Mouse (Mus musculus) R1 (cell line): ENCODE results near the gene Tbcc.

Source experiments
- DNase-seq: peaks from one replicate; pipeline ENCODE4 v3.0.0-alpha.2; 2018; ENCODE audit warnings: low read depth, low spot score

Tbcc gene

DNA sequence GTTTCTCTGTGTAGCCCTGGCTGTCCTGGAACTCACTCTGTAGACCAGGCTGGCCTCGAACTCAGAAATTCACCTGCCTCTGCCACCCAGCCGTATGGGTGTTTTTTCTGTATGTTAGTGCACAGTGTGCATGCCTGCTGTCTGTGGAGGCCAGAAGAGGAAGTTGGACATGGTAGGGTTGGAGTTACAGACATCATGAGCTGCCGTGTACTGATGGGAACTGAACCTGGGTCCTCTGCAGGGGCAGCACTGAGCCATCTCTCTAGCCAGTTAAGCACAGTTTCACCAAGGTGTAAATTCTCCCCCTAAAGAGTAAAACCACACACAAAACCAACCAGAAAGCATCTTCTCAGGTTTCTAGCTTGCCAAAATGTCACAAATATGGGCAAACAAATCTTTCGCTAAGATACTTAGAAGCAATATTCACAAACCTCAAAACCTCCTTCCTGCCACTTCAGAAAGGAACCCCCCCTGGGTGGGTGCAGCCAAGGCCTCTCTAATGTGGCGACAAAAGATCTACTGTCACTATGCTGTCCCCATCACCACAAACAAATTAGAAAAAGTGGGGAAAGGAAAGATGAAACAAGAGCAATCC is 20.2 kb upstream of the Tbcc start:
- no peak for DNase-seq

DNA sequence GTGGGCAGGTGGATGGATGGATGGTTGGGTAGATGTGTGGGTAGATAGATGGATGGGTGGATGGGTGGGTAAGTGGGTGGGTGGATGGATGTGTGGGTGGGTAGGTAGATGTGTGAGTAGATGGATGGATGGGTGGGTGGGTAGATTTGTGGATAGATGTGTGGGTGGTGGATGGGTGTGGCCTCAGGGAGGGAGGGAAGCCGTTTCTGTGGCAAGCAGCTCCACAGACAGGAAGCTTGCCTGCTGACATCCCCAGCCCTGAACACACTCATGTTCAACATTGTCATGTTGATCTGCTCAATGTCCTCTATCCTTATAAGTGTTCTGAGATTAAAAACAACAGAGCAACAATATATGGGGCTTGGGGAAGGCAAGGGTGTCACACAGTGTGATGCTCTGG is 19.6 kb upstream of the Tbcc start:
- no peak for DNase-seq

DNA sequence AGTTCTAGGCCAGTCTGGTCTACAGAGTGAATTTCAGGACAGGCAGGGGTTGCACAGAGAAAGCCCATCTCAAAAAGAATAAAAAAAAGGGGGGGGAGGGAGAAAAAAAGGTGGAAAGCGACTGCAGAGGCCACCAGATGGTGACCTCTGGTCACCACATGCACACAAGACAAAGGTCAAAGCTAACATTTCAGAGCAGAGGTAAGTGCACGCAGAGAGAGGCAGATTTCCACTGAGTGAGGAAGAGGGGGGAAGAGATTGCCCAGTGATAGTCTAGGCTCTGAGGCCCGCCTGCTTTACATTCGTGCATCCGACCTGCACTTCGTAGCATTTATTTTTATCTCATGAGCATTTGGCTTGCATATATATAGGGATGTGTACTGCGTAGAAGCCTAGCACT is 17.7 kb upstream of the Tbcc start:
- no peak for DNase-seq

DNA sequence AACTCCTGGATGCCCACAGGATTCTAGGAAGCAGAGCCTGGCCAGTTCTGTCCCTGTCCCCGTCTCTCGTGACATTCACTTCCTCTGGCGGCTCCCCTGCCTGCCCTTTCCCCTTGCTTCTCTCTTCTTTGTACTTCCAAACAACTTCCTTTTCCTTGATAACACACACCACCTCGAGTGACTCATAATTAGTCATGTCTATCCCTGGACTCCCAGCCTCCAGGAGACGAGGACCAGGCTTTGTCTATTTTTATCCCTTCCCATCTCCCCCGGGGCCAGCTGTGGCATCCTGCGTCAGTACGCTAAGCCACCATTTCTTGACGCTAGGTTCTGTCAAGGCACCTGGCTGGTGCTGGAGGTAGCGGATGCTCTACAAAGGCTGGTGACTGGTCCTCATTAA is 16.4 kb upstream of the Tbcc start:
- peak; percentile 54 for DNase-seq

DNA sequence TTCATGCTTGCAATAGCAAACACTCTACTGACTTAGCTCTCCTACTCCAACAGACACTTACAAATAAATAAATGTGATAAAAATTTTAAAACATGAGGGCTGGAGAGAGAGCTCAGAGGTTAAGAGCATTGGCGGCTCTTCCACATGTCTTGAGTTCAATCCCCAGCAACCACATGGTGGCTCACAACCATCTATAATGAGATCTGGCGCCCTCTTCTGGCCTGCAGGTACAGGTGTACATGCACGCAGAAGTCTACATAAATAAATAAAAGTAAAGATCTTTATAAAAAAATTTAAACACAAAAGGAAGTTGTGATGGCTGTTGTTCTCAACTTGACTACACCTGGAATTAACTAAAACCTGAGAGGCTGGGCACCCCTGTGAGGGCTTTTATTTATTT is 14.9 kb upstream of the Tbcc start:
- peak; percentile 68 for DNase-seq

DNA sequence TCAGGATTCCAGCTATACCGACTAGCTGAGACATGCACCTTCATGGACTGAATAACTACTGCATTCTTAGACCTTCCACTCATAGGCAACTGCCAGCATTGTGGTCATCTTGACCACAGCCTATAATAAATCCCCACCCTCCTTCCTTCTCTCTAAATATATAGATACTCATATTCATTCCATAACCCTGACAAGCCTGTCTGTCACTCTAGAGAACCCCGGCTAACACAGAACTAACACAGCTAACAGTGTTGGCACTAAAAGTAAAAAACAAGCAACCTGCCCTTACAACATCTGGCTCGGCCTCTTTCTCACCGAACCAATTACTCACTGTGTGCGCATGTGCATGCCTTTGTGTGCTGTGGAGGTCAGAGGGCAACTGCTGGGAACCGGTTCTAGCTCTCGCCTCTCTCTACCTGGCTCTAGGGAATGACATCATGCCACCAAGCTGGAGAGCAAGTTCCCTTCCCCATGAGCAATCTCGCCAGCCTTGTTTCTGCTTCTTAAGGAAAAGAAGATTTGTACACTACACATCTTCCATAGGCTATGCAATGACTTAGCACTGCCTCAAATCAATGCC is 14.0 kb upstream of the Tbcc start:
- DNase-seq, result peak; percentile 74

DNA sequence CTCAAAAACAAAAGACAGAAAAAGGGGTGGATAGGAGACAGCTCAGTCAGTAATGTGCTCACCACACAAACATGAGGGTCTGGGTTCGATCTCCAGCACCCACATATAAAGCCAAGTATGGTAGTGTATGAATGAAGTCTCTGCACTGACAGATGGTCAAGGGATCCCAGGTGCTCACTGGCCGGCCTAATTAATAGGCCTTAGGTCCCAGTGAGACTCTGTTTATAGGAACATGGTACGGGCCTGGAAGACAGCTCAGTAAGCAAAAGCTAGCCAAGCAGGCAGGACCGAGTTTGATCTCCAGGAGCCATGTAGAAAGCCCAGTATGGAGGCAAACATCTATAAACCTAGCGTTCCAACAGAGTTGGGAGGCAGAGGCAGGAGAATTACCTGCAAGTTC is 13.4 kb upstream of the Tbcc start:
- DNase-seq, result no peak

DNA sequence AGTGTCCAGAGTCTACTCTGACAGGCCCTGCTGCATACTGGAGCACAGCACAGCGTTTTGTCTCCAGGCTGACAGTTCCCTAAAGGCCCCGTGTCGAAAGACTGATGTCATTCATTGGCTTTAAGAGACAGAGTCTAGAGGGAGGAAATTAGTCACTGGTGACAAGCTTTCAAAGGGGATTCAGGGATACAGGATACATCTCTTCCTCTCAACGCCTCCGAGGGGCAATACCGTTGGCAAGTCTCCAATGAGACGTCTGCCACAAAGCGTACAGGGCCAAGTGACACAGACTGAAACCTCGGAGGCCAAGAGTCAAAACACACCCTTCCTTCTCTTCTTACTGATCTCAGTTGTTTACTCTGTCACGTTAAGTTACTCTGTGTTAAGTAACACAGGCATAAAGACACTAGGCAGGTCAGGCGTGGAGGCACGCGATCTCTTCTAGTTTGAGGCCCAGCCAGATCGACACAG is 10.6 kb upstream of the Tbcc start:
- no peak for DNase-seq

DNA sequence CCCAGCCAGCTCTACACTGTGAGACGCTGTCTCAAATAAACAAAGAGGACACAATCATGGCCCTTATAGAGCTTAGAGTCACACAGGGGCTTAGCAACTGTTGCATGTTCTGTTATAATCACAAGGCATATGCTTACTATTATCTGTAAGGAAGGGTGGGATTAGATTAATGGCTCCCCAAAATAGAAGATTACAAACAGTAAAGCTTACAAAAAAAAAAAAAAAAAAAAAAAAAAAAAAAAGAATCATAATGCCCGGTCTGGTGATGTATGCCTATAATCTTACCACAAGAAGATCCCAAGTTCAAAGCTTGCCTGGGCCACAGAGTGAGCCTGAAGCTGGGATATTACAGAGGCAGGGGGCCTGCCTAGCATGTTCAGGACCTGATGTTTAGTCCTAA is 10.2 kb upstream of the Tbcc start:
- no peak for DNase-seq

DNA sequence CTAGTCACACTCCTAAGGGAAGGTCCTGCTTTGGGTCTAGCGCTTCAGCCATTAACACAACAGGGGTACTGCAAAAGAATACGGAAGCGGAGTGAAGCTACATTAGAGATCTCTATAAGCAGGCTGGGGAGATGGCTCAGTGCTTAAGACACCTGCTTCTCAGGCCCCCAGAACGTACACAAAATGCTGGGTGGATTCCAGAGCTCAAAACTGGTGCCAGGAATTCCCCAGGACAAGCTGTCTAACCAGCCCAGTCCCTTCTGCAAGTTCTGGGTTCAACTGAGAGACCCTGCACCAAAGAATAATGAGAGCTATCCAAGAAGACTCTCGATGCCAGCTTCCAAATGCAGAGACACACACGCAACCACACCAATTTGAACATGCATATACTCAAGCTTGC is 8.8 kb upstream of the Tbcc start:
- DNase-seq, result no peak

DNA sequence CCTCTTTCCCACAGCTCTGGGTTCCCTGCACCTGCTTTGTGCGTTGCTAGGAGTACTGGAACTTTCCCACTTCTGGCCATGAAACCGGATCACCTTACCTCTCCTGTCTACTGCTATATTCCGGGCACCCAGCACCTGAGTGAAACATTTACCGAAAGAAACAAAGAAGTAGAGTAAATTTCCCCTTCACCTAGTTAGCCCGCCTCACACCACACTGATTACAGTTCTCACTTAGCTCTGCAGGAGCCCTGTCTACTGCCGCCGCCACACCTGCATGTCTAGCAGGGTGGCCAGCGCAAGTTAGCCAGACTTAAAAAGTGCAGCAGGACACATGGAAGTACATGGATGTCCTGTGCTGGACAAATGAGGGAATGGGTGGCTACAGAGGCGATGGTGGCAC is 7.4 kb upstream of the Tbcc start:
- DNase-seq, result no peak

DNA sequence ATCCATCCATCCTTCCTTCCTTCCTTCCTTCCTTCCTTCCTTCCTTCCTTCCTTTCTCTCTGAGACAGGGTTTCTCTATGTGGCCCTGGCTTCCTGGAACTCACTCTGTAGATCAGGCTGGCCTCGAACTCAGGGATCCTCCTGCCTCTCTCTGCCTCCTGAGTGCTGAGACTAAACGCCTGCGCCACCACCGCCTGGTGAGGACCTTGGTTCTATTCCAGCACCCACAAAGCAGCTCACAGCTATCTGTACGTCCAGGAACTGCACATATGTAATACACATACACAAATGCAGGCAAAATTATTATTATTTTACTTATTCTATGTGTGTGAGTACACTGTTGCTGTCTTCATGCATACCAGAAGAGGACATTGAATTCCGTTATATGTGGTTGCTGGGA is 5.7 kb upstream of the Tbcc start:
- DNase-seq, result no peak

DNA sequence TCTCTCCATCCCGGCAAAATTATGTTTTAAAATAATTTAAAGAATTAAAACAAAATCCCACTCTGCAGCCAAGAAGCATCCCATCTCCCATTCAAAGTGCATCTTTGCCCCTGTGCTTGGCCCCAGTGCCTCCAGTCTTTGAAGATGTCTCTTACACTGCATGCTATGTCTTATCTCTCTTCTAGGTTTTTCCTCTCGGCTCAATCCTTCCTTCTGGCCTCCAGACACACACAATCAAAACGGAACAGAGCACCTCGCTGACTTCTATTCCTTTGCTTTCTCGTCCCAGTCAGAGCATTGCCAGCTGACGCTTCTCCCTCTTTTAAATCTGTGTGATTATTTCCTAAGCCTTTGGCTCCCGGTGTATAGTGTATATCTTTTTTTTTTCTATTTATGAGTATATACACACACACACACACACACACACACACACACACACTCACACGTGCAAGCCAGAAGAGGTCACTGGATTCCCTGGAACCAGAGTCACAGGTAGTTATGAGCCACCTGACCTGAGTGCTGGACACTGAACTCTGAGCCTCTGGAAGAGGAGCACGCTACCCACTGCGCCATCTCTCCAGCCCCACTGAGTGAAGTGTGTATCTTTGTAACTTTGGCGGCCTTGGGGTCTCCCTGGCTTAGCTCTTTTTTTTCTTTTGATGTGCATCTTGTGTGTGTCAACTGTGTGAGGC is 5.1 kb upstream of the Tbcc start:
- DNase-seq, result no peak

DNA sequence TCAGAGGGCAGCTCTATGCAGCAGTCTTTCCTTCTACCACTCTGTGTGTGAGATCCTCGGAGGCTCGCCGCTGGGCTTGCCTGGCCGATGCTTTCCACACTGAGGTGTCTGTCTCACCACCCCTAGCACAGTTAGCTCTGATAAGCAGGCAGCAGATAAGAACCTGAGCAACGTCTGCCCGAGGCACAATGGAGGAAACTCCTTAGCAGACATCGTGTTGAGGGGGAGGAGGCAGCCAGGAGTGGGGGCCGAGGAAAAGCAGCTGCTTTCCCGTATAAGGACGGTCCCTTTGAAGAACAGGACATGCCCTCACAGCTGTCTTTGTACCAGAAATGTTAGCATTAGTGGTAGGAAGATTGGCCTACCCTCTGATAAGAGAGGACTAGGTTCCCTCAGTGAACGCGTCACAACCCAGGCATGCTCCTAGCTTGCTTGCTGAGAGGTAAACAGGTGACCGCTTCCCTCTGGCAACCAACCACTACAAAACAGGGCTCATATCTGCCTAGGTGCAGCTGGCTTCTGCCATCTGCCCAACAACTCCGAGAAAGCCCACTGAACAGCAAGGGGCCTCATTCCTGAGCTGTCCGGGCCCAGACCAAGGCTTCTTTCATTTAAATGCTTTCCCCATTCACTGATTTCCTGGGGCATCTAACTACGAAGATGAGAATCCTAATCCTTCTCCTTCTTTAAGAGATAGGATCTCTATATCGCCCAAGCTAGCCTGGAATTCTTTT is 4.4 kb upstream of the Tbcc start:
- peak; percentile 58 for DNase-seq

DNA sequence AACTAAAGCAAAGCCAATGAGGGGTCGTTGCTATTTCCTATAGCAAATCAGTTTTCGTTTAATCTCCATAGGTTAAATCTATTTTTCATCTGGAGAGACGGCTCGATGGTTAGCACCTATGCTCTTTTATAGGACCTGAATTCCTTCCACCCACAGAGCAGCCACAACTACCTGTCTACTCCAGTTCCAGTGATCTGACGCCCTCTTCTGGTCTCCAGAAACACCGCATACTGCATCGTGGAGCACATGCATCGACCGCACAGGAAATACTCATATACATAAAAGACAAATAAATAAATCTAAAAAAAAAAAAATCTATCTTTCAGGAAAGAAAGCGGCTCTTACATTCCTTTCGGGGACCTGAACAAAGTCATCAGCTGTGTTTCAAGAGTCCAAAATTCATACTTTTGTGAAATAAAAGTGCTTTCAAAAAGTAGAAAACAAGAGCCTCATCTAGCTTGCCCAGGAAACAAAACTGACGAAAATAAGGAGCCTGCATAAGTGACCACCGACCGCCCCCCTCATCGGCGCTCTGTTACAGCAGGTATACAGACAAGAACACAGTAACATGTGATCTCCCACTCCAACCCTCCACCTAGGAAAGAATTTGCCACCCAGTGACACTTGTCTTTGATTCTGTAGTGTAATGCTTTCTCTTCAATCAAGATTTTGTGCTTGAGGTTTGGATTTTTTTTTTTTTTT is 1.8 kb upstream of the Tbcc start:
- peak; percentile 86 for DNase-seq

DNA sequence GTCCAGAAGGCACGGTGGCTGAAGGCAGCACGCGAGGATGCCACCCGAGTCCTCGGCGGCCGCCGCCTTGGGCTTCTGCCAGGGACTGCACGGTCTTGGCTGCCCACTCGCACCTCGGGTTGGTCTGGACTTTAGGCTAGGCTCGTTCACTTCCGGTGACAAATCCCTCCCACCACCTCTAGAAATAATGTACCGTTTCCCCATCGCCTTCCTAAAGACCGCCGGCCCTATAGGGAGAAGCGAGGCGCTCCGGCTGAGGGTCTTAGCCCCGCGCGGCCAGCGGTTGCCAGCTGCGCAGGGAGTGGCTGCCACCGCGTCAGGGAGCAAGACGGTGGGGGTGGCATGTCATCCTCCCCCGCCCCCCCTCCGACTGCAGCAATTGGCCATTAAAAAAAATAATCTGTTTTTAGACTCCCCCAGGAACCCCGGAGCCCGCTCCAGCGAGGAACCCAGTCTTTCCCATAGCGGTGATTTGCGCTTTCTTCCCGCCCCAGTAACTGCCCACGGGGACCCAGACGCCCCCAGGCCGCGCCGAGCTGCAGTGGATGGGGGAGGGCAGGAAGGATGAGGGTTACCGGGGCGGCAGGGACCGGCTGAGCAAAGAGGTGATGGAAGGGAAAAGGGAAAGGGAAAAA is 917 bp upstream of the Tbcc start:
- peak; percentile 67 for DNase-seq

DNA sequence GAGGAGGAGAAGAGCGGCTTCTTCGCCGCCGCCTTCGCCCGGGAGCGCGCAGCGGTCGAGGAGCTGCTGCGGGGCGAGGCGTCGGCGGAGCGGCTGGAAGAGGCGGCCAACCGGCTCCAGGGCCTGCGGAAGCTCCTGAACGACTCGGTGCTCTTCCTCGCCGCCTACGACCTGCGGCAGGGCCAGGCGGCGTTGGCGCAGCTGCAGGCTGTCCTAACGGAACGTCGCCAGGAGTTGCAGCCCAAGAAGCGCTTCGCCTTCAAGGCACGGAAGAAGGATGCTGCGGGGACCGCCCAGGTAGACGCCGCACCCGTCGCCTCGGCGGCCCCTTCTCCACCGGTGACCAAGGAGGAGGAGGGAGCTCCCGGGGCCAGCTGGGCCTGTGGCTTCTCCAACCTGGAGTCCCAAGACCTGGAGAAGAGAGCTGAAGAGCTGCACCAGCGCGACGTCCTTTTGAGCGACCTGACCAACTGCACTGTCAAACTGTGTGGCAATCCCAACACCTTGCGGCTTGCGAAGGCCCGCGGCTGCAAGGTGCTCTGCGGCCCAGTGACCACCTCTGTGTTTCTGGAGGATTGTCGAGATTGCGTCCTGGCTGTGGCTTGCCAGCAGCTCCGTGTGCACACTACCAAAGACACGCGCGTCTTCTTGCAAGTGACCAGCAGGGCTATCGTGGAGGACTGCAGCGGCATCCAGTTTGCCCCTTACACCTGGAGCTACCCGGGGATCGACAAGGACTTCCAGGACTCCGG is 535 bp downstream of the Tbcc start:
- DNase-seq, result peak; percentile 47

DNA sequence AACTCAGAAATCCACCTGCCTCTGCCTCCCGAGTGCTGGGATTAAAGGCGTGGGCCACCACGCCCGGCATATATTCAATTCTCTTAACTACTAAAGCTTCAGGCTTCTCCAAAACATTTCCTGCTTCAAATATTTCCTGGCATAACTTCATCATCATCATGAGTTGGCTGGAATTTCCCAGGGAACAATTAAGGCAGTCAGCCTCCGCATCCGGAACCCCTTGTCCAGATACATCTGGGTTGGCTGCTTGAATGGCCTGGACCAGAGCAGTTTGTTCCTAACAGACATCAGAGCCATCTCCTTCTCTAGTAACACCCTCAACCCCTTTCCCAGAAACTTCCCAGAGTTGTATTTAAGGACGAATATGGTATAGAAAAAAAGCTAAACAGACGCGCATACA is 4.9 kb downstream of the Tbcc start:
- DNase-seq, result no peak

DNA sequence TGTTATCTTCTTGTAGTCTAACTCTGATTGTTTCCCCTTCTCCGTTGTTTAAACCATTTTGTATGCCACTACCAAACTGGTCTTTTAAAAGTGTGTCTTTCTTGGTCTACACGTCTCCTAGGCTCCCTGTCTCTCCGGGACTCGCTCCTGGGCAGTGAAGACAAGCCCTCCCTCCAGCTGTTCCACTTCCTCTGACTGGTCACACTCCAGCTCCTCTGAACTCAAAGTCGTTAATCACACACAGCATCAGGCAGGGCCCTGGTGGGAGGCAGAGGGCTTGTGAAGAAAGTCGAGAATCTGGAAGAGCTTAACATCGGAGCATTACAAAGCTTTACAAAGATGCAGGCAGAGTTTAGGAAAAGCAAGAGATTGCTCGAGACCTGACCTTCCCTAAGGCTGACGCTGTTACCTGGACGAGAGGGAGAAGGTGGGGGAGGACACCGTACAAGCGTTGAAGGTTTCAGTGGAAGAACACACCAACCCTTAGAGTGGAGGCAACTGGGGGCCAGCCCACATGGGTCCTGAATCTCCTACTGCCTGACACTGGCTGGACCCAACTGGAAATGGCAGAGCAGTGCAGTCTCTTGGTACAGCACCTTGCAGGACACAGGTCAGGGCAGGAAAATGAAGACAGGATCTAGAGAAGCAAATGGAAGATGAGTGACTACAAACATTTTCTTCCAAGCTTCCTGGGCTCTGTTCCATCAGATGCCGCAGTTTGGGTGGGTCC is 6.9 kb downstream of the Tbcc start:
- DNase-seq, result no peak

DNA sequence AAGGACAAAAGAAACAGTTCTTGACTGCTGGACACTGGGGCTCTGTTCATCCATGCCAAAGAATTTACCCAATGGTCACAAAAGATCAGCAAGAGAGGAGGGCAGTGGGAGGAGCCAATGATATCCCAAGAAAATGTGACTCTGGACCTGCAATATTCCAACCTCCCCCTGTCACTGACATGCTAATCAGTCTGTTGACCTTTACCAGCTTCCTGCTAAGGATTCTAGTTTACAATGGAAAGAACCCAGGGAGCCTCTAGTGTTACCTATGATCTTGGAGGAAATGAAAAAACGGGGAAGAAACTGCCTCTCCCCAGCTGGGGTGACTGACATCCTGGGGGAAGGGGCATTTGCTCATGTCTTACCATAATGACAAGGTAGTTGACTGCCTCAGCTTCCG is 10.5 kb downstream of the Tbcc start:
- DNase-seq, result peak; percentile 93
